Mouse (Mus musculus) mature B cell (primary cell): ENCODE data around the gene Dnah2.
"Not testable (repeated sequence)": the region's sequence is repeated elsewhere in the genome, so short reads cannot be mapped to it uniquely, and the experiment has no call there.

ENCODE experiments used
- in situ Hi-C: fragments of 300-500 bp; cut with MboI; formaldehyde crosslinking; loops from 2 replicates; pipeline ENCODE4 v1.14.3; 2019

The Dnah2 gene

DNA sequence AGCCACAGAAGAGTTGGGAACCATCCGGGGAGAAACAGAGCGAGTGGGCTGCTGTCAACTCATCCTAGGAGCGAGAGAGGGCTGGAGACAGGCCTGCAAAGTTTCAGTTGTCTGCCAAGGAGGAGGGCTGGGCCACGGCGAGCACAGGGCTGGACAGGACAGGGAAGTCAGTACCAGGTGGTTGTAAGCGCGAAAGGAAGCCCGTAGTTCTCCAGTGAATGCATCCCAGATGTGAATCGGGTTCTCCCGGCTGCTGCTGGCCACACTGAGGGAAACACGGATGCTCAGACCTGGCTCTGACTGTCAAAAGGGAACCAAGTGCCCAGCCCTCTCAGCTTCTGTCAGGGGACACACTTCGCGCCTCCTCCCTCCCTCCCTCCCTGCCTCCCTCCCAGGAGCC is 14.5 kb upstream of the Dnah2 start:
- in situ Hi-C loops: no loop called here

DNA sequence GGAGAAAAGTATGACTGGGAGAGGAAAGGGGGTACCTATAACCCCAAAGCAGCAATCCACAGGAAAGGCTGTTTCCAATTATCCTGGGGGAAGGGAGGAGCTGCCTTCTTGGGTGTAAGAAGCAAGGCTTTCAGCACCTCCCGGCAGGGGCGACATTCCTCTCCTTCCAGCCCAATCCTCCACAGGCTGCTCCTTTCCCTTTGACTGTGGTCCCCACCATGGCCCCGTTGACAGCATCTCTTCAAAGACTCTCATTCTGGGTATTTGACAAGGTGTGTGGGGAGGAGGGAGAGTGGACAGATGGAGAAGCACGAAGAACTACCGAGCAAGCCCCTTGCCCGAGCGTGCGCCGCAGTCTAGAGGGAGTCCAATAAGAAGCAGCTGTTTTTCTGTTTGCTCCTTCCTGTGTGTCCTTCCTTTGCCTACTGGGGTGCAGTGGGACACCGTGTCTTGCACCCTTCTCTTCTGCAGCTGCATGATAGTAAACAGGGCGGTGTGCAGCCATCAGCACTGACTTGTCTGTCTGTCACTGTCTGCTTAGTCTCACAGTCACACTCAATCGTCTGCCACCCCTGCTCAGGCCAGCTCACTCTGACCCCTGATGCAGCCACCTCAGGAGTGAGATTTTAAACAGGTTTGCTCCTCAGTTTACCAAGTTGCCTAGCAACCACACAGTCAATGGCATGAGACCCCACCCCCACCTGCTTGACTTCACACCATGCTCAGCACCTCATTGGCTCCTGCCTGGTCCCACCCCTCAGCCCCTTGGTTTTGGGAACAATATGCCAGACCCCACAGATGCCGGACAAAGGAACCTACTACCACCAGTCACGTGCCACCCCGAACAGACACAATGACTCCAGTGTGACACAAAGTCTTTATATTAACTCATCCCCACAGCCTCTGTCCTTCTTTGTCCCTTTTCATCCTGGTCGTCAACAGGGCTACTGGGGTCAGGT is 12.3 kb upstream of the Dnah2 start:
- in situ Hi-C loops: no loop called here

DNA sequence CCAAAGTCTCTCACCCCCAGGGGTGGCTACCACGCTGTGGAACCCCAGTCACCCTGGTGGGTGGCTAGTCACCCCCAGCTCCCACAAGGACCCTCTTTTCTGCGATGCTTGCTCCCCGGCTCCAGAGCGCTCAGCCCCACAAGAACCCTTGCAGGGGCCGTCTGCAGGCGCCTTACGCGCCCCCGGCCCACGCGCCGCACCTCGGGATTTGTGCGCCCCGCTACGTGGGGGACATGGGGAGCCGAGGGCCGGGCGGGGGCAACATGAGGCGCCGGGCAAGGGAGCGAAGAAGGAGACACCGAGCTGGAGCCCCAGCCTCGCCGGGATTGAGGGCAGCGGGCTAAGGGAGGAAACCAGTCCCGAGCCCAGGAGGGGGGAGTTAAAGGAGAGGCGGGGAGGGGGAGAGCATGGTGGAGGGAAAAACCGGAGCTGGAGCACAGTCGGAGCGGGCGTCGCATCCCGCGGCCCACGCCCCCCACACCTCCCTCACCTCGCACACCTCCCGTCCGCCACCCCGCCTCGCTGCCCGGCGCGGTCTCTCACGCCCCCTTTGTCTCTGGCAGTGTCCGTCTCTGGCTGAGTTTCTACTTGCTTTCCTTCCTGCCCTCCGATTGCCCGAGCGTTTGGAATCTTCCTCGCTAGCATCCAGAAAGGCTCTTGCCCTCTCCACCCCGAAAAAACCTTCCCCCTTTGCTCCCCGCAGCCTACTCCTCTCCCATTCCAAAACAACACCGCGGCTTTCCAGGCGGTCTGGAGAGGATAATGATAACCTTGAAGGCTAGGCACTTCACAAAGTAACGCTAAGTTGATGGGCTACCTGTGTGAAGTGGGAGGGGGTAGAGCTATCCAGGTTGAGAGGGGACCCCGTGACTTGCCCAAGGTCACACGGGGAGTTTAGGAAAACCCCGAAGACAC is 11.2 kb upstream of the Dnah2 start, which contains the start of gene Efnb3:
TSS of gene Efnb3 (minus strand) at position 355 of the 915 bp plus-strand sequence.
- in situ Hi-C loops: no loop called here

DNA sequence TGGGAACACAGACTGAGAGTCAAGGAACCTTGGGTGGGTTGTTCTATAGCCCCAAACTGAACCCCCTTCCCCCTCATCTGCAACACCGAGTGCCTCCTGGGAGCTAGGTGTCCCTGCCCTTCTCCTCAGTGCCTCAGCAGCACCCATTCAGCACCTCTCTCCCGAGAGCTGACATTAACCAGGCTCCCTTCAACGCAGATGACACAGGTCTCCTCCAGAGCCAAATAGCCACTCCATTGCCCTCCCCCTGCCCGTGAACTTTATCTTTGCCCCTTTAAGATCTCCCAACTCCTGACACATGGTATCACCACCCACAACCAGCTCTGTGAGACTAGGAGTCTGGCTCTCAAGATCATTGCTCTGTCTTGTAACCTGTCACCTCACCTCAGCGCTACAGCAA is 10.3 kb upstream of the Dnah2 start:
- in situ Hi-C loops: no loop called here

DNA sequence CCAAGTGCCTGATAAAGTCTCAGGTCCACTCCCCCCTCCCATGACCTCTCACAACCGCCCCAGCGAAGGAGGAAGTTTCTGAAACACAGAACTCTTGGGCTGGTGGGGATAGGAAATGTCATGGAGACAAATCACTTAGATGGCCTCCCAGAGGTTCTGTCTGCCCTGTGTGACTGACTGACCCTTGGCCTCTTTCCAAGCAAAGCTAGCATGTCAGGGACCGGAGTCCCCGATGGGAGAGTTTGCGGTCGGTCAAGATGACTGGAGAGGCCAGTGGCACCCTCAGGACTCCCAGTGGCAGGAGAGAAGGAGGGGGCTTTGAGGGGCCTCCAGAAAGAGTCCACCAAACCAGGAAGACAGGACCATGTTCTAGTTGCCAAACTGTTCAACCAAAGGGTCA is 9.8 kb upstream of the Dnah2 start:
- in situ Hi-C loops: no loop called here

DNA sequence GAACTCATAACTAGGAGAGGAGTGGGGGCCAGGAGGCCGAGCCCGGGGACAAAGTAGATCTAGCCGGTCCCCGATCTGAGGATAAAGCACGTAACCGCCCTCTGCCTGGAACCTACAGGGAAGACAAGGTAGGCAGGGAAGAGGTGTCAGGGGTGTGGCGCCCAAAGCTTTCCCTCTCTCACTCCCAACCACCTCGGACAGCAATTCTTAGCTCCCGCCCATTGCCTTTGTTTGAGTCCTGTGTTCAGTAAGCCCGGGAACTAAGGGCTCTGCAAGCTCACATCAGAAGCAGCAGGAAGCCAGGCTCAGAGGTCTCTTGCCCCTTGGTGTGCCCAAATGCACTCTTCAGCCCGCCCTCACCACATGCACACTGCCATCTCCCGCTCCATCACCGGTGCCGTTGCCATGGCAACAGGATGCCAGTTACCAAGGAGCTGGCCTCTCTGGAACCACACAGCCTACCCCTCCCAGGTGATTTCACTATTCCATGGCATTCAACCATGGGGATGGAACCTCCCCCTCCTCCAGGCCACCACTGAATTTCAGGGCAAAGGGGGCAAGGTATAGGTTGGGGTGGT is 8.6 kb upstream of the Dnah2 start:
- in situ Hi-C loops: no loop called here

DNA sequence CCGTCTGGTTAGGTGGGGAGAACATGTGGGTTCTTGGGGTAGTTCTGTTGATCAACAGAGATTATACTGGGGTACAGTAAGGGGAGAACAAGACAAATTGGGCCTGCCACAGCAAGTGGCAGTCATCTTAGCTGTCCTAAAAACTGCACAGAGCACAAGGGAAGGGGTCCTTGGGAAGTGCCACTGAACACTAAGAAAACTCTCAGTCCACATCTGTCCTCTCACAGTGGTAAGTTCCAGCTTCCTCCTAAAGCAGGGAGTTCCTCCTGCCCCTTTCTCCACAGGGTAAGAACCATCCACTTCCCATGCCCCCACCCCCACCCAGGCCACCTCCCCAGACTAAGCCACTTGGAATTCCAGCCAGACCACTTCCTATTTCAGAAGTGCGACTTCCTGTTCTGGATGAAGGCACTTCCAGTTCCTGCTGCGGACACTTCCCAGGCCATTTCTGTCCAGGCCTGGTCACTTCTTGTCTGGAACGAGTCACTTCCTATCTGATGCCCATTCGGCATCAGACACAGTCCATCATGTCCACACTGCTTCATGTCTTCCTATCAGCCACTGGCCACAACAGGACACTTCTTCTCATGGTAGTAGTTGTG is 5.7 kb upstream of the Dnah2 start:
- in situ Hi-C loops: no loop called here

DNA sequence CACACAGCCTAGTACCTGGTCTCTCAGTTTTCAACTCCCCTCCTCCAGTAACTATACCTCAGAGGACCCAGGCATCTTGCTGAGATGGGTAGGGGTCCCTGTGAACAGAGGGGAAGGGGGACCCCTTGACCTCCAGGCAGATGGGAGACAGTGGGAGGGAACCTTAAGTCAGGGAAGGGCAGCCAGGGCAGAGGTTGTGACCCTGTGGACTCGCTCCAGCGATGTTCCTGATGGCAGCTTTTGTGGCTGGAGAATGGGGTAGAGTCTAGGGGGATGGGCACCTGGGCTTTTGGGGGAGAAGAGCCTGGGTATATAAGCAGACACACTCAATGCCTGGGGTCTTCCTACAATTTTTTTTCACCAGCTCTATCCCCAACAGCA is 4.4 kb upstream of the Dnah2 start:
- in situ Hi-C loops: no loop called here

DNA sequence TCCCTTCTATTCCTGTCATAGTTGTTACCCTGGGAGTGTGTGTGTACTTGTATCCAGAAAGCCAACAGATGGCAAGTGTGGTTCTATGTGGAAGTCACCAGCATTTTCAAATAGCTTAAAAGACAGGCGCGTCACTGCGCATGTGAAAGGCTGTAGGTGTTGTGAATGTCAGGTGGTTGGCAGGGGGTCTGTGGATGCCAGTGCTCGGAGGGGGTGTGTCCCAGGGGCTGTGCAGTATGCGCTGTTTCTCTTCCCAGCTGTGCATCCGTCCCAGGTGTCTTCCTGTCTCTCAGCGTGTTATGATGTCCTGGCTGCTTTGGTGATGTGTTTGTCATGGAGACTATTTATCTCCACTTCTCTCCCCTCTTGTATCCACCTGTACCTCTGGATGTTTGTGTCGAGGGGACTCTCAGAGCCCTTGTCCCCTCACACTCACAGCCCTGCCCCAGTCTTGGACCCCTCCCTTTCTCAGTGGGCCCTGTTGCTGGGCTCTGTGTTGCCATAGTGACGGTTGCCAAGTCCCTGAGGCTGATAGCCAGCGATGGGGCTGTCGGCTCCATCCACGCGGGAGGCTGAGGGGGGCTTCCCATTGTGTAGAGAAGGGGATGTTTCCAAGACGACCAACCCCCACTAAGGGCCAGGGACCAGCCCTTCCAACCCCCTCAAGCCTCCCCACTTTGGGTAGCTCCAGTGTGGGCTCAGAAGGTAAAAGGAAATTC is 3.9 kb upstream of the Dnah2 start:
- in situ Hi-C loops: no loop called here

DNA sequence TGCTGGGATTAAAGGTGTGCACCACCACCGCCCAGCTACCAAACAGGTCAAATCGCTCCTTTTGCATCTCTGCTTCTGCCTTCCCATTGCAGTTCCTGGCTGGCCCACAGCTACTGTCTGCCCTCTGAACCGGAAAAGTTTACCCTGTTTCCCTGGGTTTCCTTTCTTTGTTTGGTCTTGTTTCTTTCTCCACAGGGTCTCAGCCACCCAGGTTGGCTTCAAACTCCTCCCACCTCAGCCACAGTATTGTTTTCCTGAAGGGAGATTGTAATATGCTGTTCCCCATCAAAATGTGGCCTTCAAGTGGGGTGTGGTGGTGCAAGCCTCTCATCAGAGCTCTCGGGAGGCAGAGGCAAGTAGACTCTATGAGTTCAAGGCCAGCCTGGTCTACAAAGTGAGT is 2.4 kb upstream of the Dnah2 start:
- in situ Hi-C loops: no loop called here

DNA sequence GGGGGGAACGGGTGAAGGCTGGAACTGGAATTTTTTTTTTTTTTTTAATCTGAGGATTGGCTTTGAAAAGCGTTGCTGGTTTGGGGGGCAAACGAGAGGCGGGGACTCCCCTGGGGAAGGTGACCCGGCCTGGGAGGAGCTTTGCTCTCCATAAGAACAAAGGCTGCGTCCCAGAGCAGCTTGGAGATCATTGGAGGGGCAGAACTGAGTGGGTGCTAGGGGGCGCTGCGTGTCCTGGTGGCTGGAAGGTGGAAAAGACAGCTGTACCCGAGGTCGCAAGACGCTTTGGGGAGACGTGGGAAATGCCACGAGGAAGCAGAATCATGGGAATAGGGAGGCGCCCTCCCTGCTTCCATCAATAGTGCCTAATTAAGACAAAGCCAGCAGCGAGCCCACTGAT is 1.8 kb downstream of the Dnah2 start:
- in situ Hi-C loops: no loop called here

DNA sequence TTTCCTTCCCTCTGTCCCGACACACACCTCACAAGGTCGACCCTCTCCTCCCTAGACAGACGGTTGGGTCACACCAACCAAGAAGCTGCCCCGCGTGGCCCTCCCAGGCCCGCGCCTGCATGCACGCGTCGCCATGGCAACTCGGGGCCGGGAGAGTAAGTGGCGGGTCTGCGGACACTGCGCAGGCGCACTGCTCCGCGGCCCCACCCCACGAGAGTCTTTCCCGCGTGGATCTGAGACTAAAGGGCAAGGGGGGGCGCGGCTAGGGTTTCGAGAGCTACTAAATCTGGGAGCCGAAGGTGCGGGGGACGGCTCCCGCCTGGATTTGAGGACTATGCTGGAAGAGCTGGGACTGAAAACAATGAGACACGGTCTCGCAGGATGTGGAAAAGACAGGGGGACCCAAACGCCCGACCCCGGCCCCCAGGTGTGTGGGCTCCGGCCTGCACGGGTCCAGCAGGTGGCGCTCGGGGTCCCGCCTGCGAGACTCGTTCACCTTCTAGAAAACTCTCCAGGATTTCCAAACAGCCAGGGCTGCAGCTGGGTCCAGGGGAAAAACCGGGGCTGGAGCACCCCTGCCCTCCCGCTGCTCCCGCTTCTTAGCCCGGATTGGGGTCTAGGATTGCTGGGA is 2.4 kb downstream of the Dnah2 start:
- in situ Hi-C loops: no loop called here

DNA sequence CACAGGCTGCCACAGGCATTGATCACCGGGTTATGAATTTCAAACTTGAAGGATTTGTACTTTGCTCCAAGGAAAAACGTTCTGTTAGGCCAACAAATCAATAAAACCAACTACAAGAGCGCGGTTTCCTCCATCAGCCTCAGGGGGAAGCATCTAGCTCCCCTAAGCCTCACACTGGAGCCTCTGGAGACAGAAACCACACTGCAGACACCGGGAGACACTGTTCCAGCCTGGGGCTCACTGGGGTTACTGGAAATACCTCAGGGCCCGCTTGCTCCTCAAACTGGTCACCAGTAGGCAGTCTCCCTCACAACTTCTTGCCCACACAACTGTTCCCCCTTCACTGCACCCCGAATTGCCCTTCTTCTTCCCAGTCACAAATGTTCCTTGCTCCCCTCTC is 3.0 kb downstream of the Dnah2 start:
- in situ Hi-C loops: no loop called here

DNA sequence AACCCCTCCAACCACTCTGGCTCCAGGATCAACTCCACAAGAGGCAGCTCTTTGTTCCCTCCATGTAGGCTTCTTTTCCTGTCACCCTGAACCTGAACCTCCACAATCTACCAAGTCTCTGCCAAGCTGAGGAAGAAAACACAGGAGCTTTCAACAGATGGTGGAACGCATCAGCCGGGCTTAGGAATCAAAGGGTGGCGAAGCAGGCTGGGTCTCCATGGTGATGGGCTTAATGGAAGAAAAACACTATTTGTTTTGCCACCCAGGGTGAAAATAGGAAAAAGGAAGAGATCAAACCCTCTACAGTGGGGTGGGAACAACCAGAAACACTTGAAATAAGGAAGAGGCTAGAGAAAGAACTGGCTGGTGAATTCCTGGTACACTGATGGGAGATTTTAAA is 5.3 kb downstream of the Dnah2 start:
- in situ Hi-C loops: no loop called here

DNA sequence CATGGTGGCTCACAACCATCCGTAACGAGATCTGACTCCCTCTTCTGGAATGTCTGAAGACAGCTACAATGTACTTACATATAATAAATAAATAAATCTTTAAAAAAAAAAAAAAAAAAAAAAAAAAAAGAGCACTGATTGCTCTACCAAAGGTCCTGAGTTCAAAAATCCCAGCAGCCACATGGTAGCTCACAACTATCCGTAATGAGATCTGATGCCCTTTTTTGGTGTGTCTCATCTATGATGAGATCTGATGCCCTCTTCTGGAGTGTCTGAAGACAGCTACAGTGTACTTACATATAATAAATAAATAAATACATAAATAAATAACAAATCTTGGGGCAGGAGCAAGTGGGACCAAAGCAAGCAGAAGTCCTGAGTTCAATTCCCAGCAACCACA is 7.2 kb downstream of the Dnah2 start:
- in situ Hi-C loops: not testable (repeated sequence)

DNA sequence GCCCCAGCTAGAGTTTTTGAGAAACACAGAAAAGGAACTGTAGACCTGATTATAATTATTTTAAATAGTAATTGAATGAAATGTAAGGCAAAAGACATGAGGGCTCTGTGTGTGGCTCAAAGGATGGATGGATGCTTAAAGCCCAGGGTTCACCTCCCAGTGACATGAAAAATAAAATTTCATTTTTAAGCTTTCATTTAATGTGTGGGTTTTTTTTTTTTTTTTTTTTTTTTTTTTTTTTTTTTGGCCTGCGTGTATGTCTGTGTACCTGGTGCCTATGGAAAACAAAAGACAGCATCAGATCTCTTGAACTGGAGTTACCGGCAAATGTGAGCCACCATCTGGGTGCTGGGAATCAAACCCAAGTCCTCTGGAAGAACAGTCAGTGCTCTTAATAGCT is 8.2 kb downstream of the Dnah2 start:
- in situ Hi-C loops: no loop called here

DNA sequence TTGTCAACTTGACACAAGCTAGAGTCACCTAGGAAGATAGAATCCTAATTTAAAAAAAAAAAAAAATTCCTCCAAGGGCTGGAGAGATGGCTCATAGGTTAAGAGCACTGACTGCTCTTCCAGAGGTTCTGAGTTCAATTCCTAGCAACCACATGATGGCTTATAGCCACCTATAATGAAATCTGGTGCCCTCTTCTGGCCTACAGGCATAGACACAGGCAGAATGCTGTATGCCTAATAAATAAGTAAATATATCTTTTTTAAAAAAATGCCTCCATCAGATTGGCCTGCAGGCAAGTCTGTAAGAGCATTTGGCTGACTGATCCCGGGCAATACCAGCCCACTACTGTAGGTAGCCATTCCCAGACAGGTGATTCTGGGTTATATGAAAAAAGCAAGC is 13.9 kb downstream of the Dnah2 start:
- in situ Hi-C loops: no loop called here

DNA sequence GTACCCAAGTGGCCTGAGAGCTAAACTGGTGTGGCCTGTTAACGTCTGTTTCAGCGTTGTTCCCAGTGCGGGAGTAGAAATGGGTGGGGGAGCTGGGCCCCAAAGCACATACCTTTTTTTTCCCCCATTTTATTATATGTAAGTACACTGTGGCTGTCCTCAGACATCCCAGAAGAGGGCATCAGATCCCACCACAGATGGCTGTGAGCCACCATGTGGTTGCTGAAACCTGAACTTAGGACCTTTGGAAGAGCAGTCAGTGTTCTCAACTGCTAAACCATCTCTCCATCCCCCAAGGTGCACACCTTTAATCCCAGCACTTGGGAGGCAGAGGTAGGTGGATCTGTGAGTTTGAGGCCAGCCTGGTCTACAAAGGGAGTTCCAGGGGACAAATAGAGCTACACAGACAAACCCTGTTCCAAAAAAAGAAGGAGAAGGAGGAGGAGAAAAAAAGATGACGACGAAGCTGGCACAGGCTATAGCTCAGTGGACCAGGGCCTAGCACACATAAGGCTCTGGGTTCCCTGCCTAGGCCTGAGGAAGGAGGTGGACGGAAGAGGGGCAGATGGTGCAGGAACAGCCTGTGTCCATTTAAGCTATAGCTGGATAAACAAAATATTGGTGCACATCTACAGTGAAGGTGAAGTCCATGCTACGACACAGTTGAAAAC is 16.3 kb downstream of the Dnah2 start:
- in situ Hi-C loops: no loop called here

DNA sequence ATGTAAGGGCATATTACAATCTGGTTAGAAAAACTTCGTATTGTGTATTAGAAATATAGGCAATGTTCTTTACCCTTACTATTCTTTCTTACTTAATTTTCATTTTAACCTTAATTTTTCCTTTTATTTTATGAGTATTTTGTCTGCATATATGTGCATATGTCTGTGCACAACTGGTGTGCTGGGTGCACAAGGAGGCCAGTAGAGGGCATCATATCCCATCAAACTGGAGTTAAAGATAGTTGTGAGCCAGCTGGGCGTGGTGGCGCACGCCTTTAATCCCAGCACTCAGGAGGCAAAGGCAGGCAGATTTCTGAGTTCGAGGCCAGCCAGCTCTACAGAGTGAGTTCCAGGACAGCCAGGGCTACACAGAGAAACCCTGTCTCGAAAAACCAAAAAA is 18.2 kb downstream of the Dnah2 start:
- in situ Hi-C loops: not testable (repeated sequence)

DNA sequence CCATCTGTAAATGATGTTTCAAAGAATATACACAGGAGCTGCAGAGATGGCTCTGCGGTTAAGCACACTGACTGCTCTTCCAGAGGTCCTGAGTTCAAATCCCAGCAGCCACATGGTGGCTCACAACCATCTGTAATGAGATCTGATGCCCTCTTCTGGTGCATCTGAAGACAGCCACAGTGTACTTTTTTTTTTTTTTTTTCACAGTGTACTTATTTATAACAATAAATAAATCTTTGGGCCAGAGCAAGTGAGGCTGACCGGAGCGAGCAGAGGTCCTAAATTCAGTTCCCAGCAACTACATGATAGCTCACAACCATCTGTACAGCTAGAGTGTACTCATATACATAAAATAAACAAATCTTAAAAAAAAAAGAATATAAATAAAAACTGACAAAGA is 18.6 kb downstream of the Dnah2 start:
- in situ Hi-C loops: not testable (repeated sequence)
